Mouse (Mus musculus): ENCODE measurements around the gene Defb28.

Defb28 gene

GRCm38 (mm10) chr2:152517981-152518380, at the start of gene Defb28:
Gene Defb28, plus strand, starts transcription at chr2:152518255.
- DNase-seq, result peak; percentile 17 to 43

GRCm38 (mm10) chr2:152470973-152471372, 47.1 kb upstream of the Defb28 start:
- DNase-seq, result peak; percentile 63 to 71

- DNase-seq, result no peak
Observed at GRCm38 (mm10) chr2:152472434-152472833, 45.6 kb upstream of the Defb28 start.

- DNase-seq, result no peak
Observed at GRCm38 (mm10) chr2:152476763-152477162, 41.3 kb upstream of the Defb28 start, which contains the start of gene Defb20. Gene Defb20, plus strand, starts transcription at chr2:152477063.

GRCm38 (mm10) chr2:152480881-152481280, 37.2 kb upstream of the Defb28 start:
- no peak for DNase-seq

- no peak for DNase-seq
Observed at GRCm38 (mm10) chr2:152481726-152482125, 36.3 kb upstream of the Defb28 start.

GRCm38 (mm10) chr2:152487024-152487423, 31.0 kb upstream of the Defb28 start:
- DNase-seq, result peak; percentile 14 to 20

GRCm38 (mm10) chr2:152490038-152490437, 28.0 kb upstream of the Defb28 start, which contains the start of gene Defb22:
Gene Defb22, minus strand, starts transcription at chr2:152490138.
- DNase-seq, result no peak

GRCm38 (mm10) chr2:152493151-152493550, 24.9 kb upstream of the Defb28 start:
- DNase-seq, result no peak

GRCm38 (mm10) chr2:152498020-152498419, 20.0 kb upstream of the Defb28 start:
- DNase-seq, result no peak

- no peak for DNase-seq
Observed at GRCm38 (mm10) chr2:152500204-152500862, 17.7 kb upstream of the Defb28 start.

- no peak for DNase-seq
Observed at GRCm38 (mm10) chr2:152500863-152501229, 17.2 kb upstream of the Defb28 start.

- DNase-seq, result no peak
Observed at GRCm38 (mm10) chr2:152503950-152504349, 14.1 kb upstream of the Defb28 start.

GRCm38 (mm10) chr2:152511592-152511991, 6.5 kb upstream of the Defb28 start, which contains the start of gene Defb26:
Gene Defb26, minus strand, starts transcription at chr2:152511692.
- DNase-seq, result no peak

GRCm38 (mm10) chr2:152516084-152516483, 2.0 kb upstream of the Defb28 start:
- DNase-seq, result no peak

- peak; percentile 62 to 75 for DNase-seq
Observed at GRCm38 (mm10) chr2:152539944-152540710, 22.1 kb downstream of the Defb28 start, which contains the start of gene Defb29. Gene Defb29, minus strand, starts transcription at chr2:152540098.

- DNase-seq, result no peak
Observed at GRCm38 (mm10) chr2:152541979-152542378, 23.9 kb downstream of the Defb28 start.

GRCm38 (mm10) chr2:152542897-152543296, 24.8 kb downstream of the Defb28 start:
- no peak for DNase-seq

- DNase-seq, result peak; percentile 24 to 36
Observed at GRCm38 (mm10) chr2:152543478-152543877, 25.4 kb downstream of the Defb28 start.

- DNase-seq, result peak; percentile 74 to 84
Observed at GRCm38 (mm10) chr2:152544691-152545090, 26.6 kb downstream of the Defb28 start.

GRCm38 (mm10) chr2:152548124-152548523, 30.1 kb downstream of the Defb28 start:
- no peak for DNase-seq

GRCm38 (mm10) chr2:152553774-152554423, 35.8 kb downstream of the Defb28 start:
- DNase-seq, result peak; percentile 88 to 89

- DNase-seq, result no peak
Observed at GRCm38 (mm10) chr2:152556655-152557054, 38.6 kb downstream of the Defb28 start.

All from kidney, postnatal 4 days (tissue).